Mouse (Mus musculus) heart, embryonic 12.5 days (tissue): ENCODE measurements at regions not wholly inside any gene's neighbourhood (a gene's known extent, or its start where the extent isn't known, plus 50 kb on each side); places are given as distances from the start of the nearest gene placed in this dataset. TPM values are rescaled to one million over a fixed set of nuclear protein-coding genes. Genes with fewer than 3 reads are reported as not detected.

Source experiments
- ATAC-seq: fragments of 200-750 bp; cut with Nextera tagmentation; 2 replicates; pipeline ENCODE4 v1.8.0; 2017; ENCODE audit warnings: moderate TSS enrichment, moderate library complexity; ENCODE audit not compliant: insufficient number of reproducible peaks, low FRiP score
- H3K27ac ChIP-seq: fragments of 300-500 bp; sonication (generic); 2 replicates; pipeline ENCODE4 v1.5.1; 2016; ENCODE audit warnings: mild to moderate bottlenecking, moderate library complexity; ENCODE audit not compliant: poor library complexity, severe bottlenecking
- H3K27me3 ChIP-seq: fragments of 300-500 bp; sonication (generic); replicated peaks from 2 replicates; pipeline ENCODE4 v1.6.1; 2016; ENCODE audit warnings: mild to moderate bottlenecking, moderate library complexity
- H3K36me3 ChIP-seq: fragments of 300-500 bp; sonication (generic); 2 replicates; pipeline ENCODE4 v1.6.1; 2016; ENCODE audit warnings: mild to moderate bottlenecking, moderate library complexity
- H3K4me1 ChIP-seq: fragments of 300-500 bp; sonication (generic); replicated peaks from 2 replicates; pipeline ENCODE4 v1.6.1; 2016; ENCODE audit warnings: mild to moderate bottlenecking
- H3K4me2 ChIP-seq: fragments of 300-500 bp; sonication (generic); 2 replicates; pipeline ENCODE4 v1.6.1; 2016; ENCODE audit warnings: mild to moderate bottlenecking, moderate library complexity
- H3K4me3 ChIP-seq: fragments of 300-500 bp; sonication (generic); 2 replicates; pipeline ENCODE4 v1.5.1; 2016; ENCODE audit warnings: mild to moderate bottlenecking
- H3K9ac ChIP-seq: fragments of 300-500 bp; sonication (generic); 2 replicates; pipeline ENCODE4 v1.6.1; 2016; ENCODE audit warnings: mild to moderate bottlenecking, moderate library complexity
- H3K9me3 ChIP-seq: fragments of 300-500 bp; sonication (generic); replicated peaks from 2 replicates; pipeline ENCODE4 v1.6.1; 2016; ENCODE audit warnings: mild to moderate bottlenecking, moderate library complexity
- microRNA-seq: library from miRNA; unstranded; fragments of <30 nt; microRNA quantifications from one replicate; pipeline ENCODE4, GENCODE M21; 2017

DNA sequence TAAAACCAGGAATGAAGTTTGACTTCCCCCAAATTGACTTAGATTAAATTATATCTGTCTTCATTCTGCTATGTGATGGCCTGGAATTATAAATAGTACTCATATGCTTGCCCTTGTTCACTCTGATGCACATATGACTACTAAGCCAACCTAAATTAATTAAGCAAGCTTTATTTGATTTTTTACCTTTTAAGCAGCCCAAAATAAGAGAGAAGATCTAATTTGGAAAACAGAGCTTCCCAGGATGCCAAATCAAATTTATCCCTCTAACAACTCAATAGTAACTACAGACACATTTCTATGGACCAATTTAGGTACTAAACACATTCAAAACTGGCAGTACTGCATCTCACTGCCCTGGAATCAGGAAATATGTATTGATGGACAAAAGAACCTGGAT lies 342.1 kb upstream of the Slc8a1 start:
- no peak overlapping the region for H3K4me2 ChIP-seq
- no peak overlapping the region for H3K9ac ChIP-seq

More for the DNA sequence above, 342.1 kb upstream of the Slc8a1 start:
- Histone ChIP-seq H3K9me3 (no peaks in the 10 kb centered on the region), H3K27ac (no peak overlapping the region), H3K4me1 (no peaks in the 10 kb centered on the region), H3K36me3 (no peaks in the 10 kb centered on the region), H3K27me3 (no peaks in the 10 kb centered on the region), H3K4me3 (no peak overlapping the region)
- ATAC-seq, result no peak

Small RNA genes lying in the stretch of these regions (microRNA-seq; reads per million reads assigned to microRNA genes)
- gene Gm23400 (not detected), gene Gm27359 (not detected)
